Mouse (Mus musculus): Measurements from ENCODE around the gene Polr1e.

GRCm38 (mm10) chr4:45083487-45083886, 65.1 kb downstream of the Polr1e start:
- no peak for TF ChIP-seq CTCF (IDR thresholded peaks at IDR 0.05; ENCODE audit: control insufficient read depth, insufficient read depth, insufficient read length)
- no peak for TF ChIP-seq MAX (IDR thresholded peaks at IDR 0.05)
- TF ChIP-seq MYOD1 (IDR thresholded peaks at IDR 0.05; ENCODE audit: control insufficient read depth, insufficient read length, low read depth) = no peak

Measured in C2C12 (cell line).